Mouse (Mus musculus) heart, embryonic 11.5 days (tissue): ENCODE results near the gene A830031A19Rik. TPM values are rescaled to one million over a fixed set of nuclear protein-coding genes. Genes with fewer than 3 reads are reported as not detected.

Source experiments
- microRNA-seq: library from miRNA; unstranded; fragments of <30 nt; microRNA quantifications from one replicate; pipeline ENCODE4, GENCODE M21; 2016; ENCODE audit warnings: borderline number of aligned reads
- polyA plus RNA-seq: library from polyadenylated mRNA; unstranded; fragments of >200 nt; fragmentation: Nextera tagmentation; extraction: Ambion mirVana; gene quantifications from 2 replicates; pipeline ENCODE4 v1.2.1, GENCODE M21; 2014

Gene A830031A19Rik
- polyA plus RNA-seq, 1 experiment from 2014 or later = not detected

Small RNA genes within 50 kb of the gene (microRNA-seq; reads per million reads assigned to microRNA genes)
- gene Gm44381 = not detected

Other genes with a start within 250 kb of the A830031A19Rik start
- 11.2 and 13.6 TPM in 2 replicates for gene Papolg, start 179.8 kb downstream of the A830031A19Rik start, polyA plus RNA-seq
- 19.1 and 21.7 TPM in 2 replicates for gene Bcl11a, start 3.0 kb upstream of the A830031A19Rik start, polyA plus RNA-seq